Mouse (Mus musculus) spleen, adult 2 months (tissue): ENCODE measurements around the gene Bbs5.

Experiments used
- CTCF ChIP-seq: fragments of 200-500 bp; IDR thresholded peaks from 2 replicates; pipeline ENCODE4 v1.5.1; 2011; ENCODE audit warnings: mild to moderate bottlenecking, inconsistent platforms; ENCODE audit not compliant: insufficient read depth, insufficient read length, insufficient replicate concordance; ENCODE audit errors: extremely low read depth
- POLR2A ChIP-seq: fragments of 200-500 bp; IDR thresholded peaks from 2 replicates; pipeline ENCODE4 v1.6.1; 2011; ENCODE audit warnings: low read depth, low read length, inconsistent platforms

- TF ChIP-seq CTCF (no peak), POLR2A (no peak)
These were observed 17.8 kb upstream of the Bbs5 start for GRCm38 (mm10) chr2:69629215-69629614.
